Mouse (Mus musculus) olfactory bulb, adult 2 months (tissue): Measurements from ENCODE around the gene Grasp.

Experiments
- CTCF ChIP-seq: fragments of 200-500 bp; IDR thresholded peaks from 2 replicates; pipeline ENCODE4 v1.5.1; 2012; ENCODE audit warnings: low read depth, mild to moderate bottlenecking, low read length, moderate library complexity; ENCODE audit not compliant: insufficient read depth
- POLR2A ChIP-seq: fragments of 200-500 bp; IDR thresholded peaks from 2 replicates; pipeline ENCODE4 v1.6.1; 2012; ENCODE audit warnings: mild to moderate bottlenecking, low read depth, low read length, moderate library complexity; ENCODE audit not compliant: insufficient read depth

GRCm38 (mm10) chr15:101201414-101201813 is 22.6 kb upstream of the Grasp start:
- TF ChIP-seq CTCF: no peak
- no peak for TF ChIP-seq POLR2A
